Mouse (Mus musculus) adrenal gland (tissue): Measurements from ENCODE around the gene Ncapd3.

Experiments
- intact Hi-C: fragments of 180-260 bp; cut with DNase I; formaldehyde crosslinking; loops from one replicate; pipeline ENCODE4 v1.15.1; 2025

Ncapd3 gene

DNA sequence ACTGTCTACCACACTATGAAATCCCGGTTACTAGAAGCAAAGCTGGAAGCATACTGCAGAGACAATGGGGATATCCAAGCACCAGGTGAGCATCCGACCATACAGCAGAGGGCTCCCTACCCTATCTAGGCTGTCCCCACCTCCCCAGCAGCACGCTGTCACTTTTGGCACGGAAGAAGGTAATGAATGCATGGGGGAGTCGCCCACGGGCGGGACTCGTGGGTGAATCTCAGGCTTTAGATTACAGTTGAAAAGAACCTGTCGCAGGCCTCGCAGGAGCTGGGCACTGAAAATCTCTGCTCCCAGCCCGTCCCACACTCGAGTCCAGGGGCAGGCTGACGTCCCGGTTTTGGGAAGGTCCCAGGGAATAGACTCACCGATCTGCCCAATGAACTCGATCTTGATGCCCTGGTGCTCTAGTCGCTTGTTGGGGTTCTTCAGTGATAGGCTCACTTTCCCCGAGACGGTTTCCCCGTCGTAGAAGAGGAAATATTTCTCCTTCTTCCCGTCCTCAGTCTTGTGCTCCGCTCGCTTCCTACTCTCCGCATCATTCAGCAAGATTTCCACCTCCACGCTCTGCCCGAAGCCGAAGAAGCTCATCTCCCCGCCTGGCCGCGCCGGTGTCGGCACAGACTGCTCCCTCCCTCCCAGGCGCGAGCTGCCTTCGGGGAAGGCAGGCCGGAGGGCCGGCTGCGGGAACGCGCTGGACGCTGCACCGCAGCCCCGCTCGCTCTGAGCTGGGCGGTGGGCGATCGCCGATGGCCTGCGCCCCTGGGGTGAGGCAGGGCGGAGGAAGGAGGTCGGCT is 750 bp upstream of the Ncapd3 start:
- intact Hi-C loops = no loop called here

DNA sequence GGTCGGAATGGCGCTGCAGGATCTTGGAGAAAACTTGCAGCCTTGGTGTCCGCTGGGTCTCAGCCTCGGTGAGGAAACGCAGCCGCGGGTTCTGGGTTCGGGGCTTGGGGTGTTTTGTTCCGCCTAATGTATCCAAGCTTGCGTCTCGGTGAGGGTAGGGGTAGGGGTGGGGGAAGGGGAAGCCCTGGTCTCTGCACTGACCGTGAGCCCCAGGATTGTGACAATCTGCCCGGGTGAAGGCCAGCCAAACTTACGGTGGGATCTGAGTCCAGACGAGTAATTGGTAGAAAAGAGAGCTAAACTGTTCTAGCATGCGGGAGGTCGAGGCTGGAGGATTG is 757 bp downstream of the Ncapd3 start:
- intact Hi-C loops = loop anchor here (5.0 kb wide), 1 partner anchor 33 kb away; the partner anchor contains the start of genes Acad8 and Thyn1

DNA sequence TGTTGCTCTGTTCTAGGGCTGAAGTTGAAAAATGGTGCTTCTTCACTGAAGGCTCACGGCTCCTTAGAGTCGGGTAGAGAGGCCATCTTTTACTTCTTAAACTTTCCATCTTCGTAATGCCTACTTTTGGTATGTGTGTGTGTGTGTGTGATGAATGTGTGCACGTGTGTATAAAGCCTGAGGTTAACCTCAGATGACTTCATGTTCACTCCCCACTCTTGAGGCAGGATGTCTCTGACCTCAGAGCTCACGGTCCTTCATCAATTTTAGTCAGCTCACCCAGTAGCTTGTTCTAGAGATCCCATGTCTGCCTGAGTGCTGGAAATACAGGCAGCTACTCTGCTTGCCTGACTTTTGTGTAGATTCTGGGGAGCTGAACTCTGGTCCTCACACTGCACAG is 13.9 kb downstream of the Ncapd3 start:
- intact Hi-C loops = no loop called here

DNA sequence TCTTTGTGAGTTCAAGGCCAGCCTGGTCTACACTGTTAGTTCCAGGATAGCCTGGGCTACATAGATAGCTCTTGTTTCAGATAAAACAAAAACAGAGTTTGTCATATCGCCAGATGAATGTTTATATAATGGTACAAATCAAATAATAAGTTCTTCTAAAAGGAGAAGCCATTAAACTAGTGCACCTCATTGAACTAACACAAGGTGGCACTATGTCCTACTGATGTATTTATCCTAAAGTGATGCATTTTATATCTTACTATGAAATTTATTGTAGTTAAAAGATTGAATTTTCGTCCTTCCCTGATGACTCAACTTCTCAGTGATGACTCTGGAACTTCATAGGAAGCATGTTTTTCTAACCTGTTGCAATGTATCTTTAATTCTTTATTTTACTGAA is 19.5 kb downstream of the Ncapd3 start:
- intact Hi-C loops = no loop called here

DNA sequence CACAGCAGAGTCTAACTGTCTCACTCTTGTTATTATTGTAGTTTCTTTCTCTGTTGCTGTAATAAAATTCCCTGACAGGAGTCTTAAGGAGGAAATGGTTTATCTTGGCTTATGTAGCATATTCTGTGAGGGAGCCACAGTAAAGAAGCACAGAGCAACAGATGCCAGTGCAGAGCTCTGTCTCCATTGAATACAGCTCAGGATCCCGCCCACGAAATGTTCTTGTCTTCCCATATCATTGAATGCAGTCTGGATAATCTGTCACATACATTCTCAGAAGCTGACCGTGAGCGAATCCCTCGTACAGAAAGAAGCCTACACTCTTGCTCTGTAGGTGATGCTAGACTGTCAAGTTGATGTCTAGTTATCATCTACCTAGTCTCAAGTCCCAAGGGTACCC is 28.4 kb downstream of the Ncapd3 start:
- intact Hi-C loops = no loop called here

DNA sequence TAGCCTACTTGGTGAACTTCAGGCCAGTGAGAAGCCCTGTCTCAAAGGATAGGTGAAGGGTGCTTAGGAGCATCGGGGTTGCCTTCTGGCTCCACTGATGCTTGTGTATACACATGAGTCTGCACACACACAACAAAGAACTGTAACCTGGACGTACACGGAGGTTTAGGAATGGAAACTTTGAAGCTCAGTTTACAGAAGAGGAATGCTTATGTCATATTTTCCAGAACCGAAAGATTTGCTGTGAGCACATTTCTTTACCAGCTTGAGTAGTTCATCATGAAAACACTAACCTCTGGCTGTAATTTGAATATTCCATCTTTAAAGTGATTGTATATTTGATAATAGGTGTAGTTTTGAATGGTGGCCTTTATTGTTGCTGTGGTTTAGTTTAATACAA is 40.9 kb downstream of the Ncapd3 start:
- intact Hi-C loops = loop anchor here (10.0 kb wide), 1 partner anchor 254 kb away; no protein-coding TSS in a partner anchor

DNA sequence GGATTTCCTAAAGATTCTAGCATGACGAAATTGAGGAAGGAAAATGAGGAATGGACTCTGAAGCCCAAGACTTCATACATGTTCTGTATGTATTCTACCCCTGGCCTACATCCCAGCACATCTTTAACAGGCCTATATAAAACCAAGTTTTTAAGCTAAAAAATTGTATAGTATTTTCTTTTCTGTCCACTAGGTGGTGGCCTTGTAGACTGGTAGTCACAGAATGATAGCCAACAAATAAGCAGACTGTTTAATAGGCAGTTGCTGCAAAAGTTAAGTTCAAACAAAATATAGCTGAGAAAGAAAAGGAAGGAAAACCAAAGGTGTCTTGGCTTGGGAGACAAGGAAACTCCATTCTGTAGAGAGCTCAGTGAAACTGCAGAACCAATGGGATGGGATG is 44.7 kb downstream of the Ncapd3 start:
- intact Hi-C loops = loop anchor here (10.0 kb wide), 1 partner anchor 250 kb away; no protein-coding TSS in a partner anchor

DNA sequence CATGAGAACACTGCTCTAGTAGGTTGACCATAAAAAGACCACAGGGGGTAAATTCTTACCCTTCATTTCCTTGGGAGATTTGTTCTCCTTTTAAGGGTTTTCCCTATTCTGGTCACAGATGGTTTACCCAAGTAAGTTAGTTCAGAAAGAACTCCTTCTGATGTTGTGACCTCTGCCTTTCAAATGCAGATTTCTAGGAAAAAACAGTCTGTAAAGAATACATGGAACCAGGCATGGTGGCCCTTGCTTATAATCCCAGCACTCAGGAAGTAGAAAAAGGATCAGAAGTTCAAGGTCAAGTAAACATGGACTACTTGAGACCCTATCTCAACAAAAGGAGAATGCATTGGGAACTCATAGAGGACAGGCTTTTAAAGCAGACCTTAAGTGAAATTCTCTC is 45.8 kb downstream of the Ncapd3 start:
- intact Hi-C loops = loop anchor here (10.0 kb wide), 1 partner anchor 249 kb away; no protein-coding TSS in a partner anchor

DNA sequence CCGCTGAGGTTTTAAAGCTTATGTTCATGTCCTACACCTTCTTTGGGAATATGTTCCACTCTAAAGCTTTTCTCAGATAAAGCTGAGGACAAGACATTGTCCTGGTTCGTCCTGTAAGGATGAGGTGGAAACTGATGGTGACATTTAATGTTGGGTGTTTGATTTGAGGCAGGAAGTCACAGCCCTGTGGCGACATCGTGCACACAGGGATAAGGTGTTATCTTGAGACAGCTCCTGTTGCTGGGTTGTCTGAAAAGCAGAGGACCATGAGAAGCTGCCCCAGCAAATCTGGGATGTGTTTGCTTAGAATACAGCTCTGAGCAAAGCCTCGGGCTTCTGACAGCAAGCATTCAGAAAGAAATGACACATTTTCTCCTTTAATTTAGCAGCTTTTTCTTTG is 56.3 kb downstream of the Ncapd3 start:
- intact Hi-C loops = no loop called here

DNA sequence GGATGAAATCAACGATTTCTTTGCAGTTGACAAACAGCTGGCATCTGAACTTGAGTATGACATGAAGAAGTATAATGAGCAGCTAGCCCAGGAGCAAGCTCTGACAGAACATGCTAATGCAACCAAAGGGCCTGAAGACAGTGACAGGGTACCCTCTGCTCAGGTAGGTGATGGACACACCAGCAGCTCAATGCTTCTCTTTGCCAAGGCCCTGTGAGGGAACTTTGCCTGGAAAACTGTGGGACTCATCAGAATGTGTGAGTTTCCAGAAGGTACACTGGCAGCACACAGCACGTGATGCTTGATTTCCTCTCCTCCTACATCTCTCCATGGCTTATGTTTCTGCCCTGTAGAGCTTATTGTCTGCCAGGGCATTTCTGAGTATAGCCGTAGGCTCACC is 57.4 kb downstream of the Ncapd3 start:
- intact Hi-C loops = no loop called here

DNA sequence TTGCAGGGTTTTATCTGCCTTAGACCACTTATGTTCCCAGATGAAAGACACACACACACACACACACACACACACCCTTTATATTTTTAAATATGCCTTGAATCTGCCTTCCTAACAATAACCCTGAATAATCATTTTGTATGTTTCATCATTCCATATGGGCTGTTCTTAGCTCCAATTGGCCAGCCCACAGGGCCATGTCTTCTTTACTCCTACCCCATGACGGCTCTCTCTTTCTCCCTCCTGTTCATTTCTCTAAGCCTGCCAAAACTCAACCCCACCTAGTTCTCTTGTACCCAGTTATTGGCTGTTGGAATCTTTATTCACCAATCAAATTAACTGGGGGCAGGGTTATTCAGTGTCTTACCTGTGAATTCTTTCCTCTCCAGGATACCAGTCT is 60.2 kb downstream of the Ncapd3 start:
- intact Hi-C loops = no loop called here

DNA sequence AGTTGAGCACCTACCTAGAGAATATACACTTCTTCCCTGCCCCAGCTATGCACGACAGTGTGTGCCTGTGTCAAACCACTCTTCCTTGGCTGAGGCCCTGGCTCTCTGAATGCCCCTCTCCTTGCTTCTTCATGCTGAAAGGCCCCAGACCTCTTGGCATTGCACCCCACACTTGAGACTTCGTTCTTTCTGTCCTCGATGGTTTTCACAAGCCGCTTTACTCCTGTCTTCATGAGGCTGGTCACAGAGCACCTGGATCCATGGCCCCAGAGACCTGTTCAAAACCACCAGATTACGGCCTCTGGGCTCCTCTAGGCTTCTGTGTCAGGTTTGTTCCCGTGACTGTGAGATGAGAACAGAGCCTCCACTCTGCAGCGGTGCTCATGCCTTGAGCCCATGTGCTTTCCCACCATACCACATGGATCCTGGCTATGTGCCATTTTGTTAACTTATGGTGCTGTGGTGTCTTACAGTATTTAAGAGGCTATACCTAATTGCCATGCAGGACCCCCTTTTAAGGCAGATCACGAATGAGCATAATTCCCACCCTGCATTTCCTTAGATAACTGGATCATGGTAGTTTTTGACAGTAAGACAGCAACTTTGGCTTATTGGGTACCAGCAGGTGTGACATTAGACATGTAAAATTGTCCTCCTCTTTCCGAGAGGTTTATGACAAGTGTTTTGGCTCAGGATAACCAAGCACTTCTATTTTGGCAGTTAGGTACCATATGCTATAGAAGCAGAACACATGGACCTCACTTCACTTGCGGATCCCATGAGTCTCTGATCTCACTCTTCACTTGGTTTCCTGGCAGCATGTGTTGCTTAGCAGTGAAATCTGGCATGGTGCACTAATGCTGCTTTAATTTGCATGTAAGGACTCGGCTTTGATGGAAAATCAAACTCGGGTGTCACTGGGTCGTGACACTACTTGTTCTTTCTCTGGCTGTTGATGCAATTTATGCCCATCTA is 61.1 kb downstream of the Ncapd3 start:
- intact Hi-C loops = no loop called here

DNA sequence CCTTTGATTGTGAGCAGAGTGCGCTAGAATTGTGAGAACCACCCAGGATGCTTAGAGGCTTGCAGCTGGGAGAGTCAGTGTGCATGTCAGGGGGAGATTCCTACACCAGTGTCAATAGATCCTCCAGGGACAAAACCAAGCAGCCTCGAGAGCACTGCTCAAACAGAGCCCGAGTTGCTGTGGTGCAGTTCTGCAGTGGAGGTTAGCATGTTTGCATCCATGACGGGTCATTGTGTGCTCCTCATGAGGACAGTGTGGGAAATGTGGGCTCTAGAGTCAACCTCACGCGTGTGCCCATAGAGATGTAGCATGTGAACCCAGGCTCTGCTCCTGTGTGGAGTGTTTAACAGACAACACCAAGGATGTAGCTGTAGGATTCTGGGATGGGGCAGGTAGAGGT is 62.9 kb downstream of the Ncapd3 start:
- intact Hi-C loops = no loop called here

DNA sequence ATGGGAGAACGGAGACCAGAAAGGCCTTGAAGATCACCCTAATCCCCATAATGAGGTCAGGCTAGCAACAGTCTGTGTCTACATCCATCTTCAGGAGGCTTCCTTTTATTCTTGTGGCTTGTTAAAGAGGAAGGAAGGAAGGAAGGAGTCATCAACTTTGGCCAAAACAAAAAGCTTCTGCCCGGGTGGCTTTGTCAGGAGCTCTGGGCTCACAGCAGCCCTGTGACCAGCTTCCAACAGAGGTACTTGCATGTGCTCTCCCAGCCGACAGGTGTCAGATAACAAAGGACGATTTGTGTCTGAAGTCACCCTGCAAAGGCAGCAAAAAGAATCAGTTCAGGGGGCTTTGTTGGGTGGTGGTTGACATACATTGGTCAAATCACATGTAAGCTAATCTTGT is 68.1 kb downstream of the Ncapd3 start:
- intact Hi-C loops = no loop called here

DNA sequence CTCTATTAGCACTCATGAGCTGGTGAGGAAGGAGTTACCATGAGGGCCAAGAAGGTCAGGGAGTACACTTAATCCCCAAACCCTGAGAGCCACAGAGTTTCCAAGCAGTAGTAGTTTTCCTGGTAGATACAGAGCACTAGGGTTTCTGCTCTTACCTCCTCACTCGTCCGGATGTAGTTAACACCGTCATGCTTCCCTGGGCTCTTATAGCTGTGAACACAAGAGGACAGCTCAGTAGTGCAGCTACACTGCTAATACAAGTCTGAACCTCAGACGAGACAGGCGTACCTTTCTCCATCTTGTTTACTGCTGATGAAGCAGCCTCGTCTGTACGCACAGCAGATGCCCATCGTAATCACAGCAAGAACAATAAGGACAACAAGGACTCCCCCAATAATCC is 68.6 kb downstream of the Ncapd3 start:
- intact Hi-C loops = no loop called here

DNA sequence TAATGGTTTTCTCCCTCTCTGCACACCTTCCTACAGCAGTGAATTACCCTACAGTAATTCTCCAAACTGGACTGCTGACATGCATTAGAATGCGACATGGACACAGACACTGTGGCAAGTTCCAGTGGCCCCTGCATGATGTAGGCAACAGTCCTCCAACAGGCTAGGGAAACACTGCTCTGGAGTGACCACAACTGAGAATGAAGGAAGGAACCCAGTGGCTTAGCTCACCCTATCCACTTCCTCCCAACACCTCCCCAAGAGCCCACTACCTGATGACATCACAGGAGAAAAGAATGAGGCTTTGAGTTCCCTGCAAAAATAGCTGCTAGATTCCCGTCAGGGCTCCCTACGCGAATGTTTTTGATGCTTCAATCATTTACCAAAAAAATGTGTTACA is 69.5 kb downstream of the Ncapd3 start:
- intact Hi-C loops = no loop called here

DNA sequence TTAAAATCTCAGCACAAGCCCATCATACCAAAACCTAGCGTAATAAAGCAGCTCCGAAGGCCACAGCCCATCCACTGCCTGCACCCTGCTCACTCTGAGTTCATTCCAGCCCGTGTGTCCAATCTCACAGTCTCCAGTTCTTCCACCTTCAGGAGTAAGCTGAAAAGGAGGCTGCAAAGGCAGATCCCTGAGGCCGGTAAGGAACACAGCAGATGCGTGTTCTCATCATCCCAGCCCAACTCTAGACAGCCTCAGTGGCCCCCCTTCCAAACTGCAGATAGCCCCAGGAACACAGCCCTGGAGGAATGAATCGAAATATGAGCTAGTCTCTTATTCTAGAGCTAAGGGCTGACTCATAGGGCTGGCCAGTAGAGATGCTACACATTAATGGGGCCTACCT is 71.5 kb downstream of the Ncapd3 start:
- intact Hi-C loops = loop anchor here (10.0 kb wide), 1 partner anchor 223 kb away; no protein-coding TSS in a partner anchor

DNA sequence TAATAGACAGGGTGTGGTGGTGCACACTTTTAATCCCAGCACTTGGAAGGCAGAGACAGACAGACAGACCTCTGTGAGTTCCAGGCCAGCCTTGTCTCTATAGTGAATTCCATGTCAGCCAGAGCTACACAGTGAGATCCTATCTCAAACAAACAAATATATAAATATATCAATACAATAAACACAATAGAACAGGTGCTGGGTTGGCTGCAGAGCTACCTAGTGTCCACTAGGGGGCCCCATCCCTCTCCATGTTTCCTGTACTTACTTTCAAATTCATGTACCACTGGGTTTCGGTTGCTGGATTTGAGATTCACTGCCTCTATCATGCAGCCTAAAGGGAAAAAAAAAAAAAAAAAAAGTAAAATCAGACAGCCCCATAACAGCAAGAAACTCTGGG is 76.1 kb downstream of the Ncapd3 start:
- intact Hi-C loops = loop anchor here (5.0 to 10.0 kb wide), 3 partner anchors 71 to 219 kb away; no protein-coding TSS in a partner anchor

DNA sequence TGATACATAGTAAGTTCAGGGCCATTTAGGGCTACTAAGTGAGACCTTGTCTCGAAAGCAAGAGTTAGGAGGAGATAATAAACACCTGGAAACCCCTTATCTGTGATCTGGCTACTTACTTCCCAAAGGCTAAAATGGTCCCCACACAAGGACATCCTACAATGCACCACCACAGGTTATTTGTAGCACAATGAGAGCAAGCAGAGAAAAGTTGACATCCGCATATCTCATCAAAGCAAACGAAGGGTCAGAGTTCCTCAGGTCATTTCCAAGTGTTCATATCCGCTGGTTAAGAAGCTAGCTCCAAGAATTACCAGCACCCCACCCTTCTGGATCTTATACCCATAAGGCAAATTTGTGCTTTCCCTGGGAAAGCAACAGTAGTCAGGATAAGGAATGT is 78.5 kb downstream of the Ncapd3 start:
- intact Hi-C loops = loop anchor here (5.0 to 10.0 kb wide), 3 partner anchors 69 to 216 kb away; no protein-coding TSS in a partner anchor

DNA sequence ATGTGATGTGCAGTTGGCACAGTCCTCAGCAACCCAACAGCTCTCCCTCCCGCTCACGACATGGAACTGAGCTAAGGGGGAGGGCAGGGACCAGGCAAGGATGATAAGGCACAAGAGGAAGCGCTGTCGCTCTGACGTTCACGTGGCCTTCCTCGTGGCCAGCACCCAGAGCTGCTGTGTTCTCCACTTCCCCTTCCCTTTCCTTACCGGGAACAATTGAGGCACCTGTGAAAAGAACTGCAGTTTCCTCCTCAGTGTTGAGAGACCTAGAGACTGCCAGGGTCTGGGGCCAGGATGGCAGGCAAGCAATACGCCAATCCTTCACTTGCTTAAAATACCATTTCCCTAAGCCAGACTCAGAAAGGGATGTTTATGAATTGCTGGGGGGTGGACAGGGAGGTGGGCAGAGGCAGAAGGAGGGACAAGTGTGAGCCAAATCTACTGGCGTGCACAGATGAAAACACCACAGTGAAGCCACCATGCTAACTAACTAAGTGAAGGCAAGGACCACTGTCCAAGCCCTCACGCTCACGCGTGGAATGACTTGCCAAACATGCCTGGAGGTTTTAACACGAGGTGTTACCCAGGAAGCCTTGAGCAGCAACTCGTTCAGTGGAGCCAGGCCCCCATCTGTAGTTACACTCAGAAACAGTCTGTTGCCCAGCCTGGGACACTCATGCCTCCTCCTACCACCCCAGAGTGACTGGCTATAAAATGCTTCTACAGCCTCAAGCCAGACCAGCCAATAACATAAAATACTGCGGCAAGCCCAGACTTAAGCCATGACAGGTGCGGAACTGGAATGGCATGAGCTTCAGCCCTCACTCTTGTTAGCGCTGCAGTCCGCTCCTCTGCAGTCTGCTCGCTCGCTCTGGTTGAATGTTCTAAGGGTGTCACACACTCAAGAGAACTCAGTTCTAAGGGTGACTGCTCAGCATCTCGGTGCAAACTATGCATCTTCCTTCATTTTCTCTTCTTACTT is 79.8 kb downstream of the Ncapd3 start:
- intact Hi-C loops = loop anchor here (5.0 to 10.0 kb wide), 3 partner anchors 67 to 215 kb away; no protein-coding TSS in a partner anchor

DNA sequence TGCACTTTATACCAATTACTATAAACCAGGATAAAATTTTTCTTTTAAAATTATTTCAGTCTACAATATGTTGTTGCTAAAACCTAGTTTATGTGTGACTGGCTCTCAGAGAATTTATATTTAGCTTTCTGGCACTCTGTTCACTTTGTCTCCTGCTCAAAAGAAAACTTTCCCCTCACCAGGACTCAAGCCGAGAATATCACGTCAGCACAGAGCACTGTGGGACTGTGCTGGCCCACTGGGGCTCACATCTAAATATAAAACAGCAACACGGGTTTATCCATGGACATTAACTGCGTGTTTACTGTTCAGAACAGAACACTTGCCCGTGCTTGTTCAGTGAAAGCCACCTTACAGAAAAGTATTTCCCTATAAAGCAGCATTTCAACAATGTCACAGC is 80.7 kb downstream of the Ncapd3 start:
- intact Hi-C loops = no loop called here
